Mouse (Mus musculus) CH12.LX (cell line): Measurements from ENCODE around the gene Zfp74. TPM values are rescaled to one million over a fixed set of nuclear protein-coding genes. Genes with fewer than 3 reads are reported as not detected.

Source experiments
- DNase-seq: peaks from one replicate; pipeline ENCODE4 v3.0.0-alpha.2; 2013; ENCODE audit errors: extremely low read depth
- H3K27ac ChIP-seq: 2 replicates; pipeline ENCODE4 v1.5.1; 2012; ENCODE audit warnings: low read depth, mild to moderate bottlenecking, control low read depth, moderate library complexity; ENCODE audit not compliant: insufficient read depth
- H3K27me3 ChIP-seq: replicated peaks from 2 replicates; pipeline ENCODE3; 2012; ENCODE audit warnings: inconsistent platforms
- H3K36me3 ChIP-seq, 2 experiments: replicated peaks in 1 of 2; 2 replicates each; pipeline versions ENCODE3 to v1.6.1; 2012; ENCODE audit warnings: inconsistent platforms in 1 of 2, low read length in 1 of 2, mild to moderate bottlenecking in 1 of 2, mixed read lengths in 1 of 2, moderate library complexity in 1 of 2; ENCODE audit not compliant: control insufficient read depth in 1 of 2, insufficient read depth in 1 of 2
- H3K4me1 ChIP-seq, 2 experiments: 2 replicates each; pipeline ENCODE4 v1.6.1; 2012; ENCODE audit warnings: inconsistent platforms in 1 of 2, moderate library complexity in 1 of 2; ENCODE audit not compliant: insufficient read depth in 2 of 2, control insufficient read depth in 1 of 2
- H3K4me2 ChIP-seq: 2 replicates; pipeline ENCODE4 v1.6.1; 2012; ENCODE audit warnings: low read depth, mild to moderate bottlenecking, control low read depth; ENCODE audit not compliant: poor library complexity, insufficient read depth, severe bottlenecking
- H3K4me3 ChIP-seq, 3 experiments: fragments of 150-350 bp in 1 of 3; sonication (generic) in 1 of 3; replicated peaks in 1 of 3; 2 replicates each; pipeline versions ENCODE3 to v1.5.1; 2011 to 2012; ENCODE audit warnings: low read depth in 2 of 3, low read length in 2 of 3, mild to moderate bottlenecking in 2 of 3, moderate library complexity in 2 of 3, control low read depth in 1 of 3, improper control_type of control experiment in 1 of 3, inconsistent platforms in 1 of 3, mixed read lengths in 1 of 3; ENCODE audit not compliant: poor library complexity in 1 of 3
- H3K79me2 ChIP-seq: replicated peaks from 2 replicates; pipeline ENCODE4 v1.6.1; 2012; ENCODE audit warnings: mild to moderate bottlenecking, moderate library complexity; ENCODE audit not compliant: control insufficient read depth, poor library complexity, insufficient read depth, severe bottlenecking; ENCODE audit errors: extremely low read depth
- H3K9ac ChIP-seq: 2 replicates; pipeline ENCODE4 v1.6.1; 2012; ENCODE audit warnings: low read depth, mild to moderate bottlenecking, control low read depth, moderate library complexity; ENCODE audit not compliant: insufficient read depth
- H3K9me3 ChIP-seq: replicated peaks from 2 replicates; pipeline ENCODE3; 2012; ENCODE audit warnings: low read length, inconsistent platforms, mixed read lengths
- CTCF ChIP-seq, 2 experiments: IDR thresholded peaks in 1 of 2; conservative IDR thresholded peaks in 1 of 2; 2 replicates each; pipeline ENCODE4 v1.5.1; 2011 to 2012; ENCODE audit warnings: low read depth in 2 of 2, low read length in 2 of 2, improper control_type of control experiment in 1 of 2, inconsistent platforms in 1 of 2, mild to moderate bottlenecking in 1 of 2, moderate library complexity in 1 of 2
- EP300 ChIP-seq: IDR thresholded peaks from 2 replicates; pipeline ENCODE4 v1.6.1; 2011; ENCODE audit warnings: low read length, improper control_type of control experiment
- ETS1 ChIP-seq: conservative IDR thresholded peaks from 2 replicates; pipeline ENCODE4 v1.6.1; 2012; ENCODE audit warnings: low read depth, mild to moderate bottlenecking, inconsistent platforms, low read length, improper control_type of control experiment, moderate library complexity
- JUN ChIP-seq: IDR thresholded peaks from 2 replicates; pipeline ENCODE4 v1.6.1; 2011; ENCODE audit warnings: low read depth, mild to moderate bottlenecking, low read length, improper control_type of control experiment, moderate library complexity; ENCODE audit not compliant: insufficient read depth
- KAT2A ChIP-seq: IDR thresholded peaks from 2 replicates; pipeline ENCODE4 v1.6.1; 2012; ENCODE audit warnings: low read length, improper control_type of control experiment, inconsistent platforms; ENCODE audit not compliant: insufficient replicate concordance
- MAFK ChIP-seq: IDR thresholded peaks from 2 replicates; pipeline ENCODE4 v1.6.1; 2011; ENCODE audit warnings: low read length, improper control_type of control experiment; ENCODE audit not compliant: insufficient replicate concordance
- MAX ChIP-seq: IDR thresholded peaks from 2 replicates; pipeline ENCODE4 v1.6.1; 2011; ENCODE audit warnings: low read length, improper control_type of control experiment
- MEF2A ChIP-seq: IDR thresholded peaks from 2 replicates; pipeline ENCODE4 v1.6.1; 2014; ENCODE audit warnings: low read depth, mild to moderate bottlenecking, inconsistent platforms, low read length, improper control_type of control experiment, borderline replicate concordance
- NRF1 ChIP-seq: IDR thresholded peaks from 2 replicates; pipeline ENCODE4 v1.6.1; 2014; ENCODE audit warnings: low read depth, mild to moderate bottlenecking, inconsistent platforms, low read length, improper control_type of control experiment, moderate library complexity
- POLR2AphosphoS2 ChIP-seq: IDR thresholded peaks from 2 replicates; pipeline ENCODE4 v1.6.1; 2011; ENCODE audit warnings: low read depth, low read length, improper control_type of control experiment
- SIN3A ChIP-seq: IDR thresholded peaks from 2 replicates; pipeline ENCODE4 v1.6.1; 2012; ENCODE audit warnings: low read length, improper control_type of control experiment, inconsistent platforms
- TBP ChIP-seq: conservative IDR thresholded peaks from 2 replicates; pipeline ENCODE4 v1.6.1; 2011; ENCODE audit warnings: low read depth, low read length, improper control_type of control experiment
- USF1 ChIP-seq: IDR thresholded peaks from 2 replicates; pipeline ENCODE4 v1.6.1; 2014; ENCODE audit warnings: low read depth, mild to moderate bottlenecking, inconsistent platforms, low read length, improper control_type of control experiment
- ZC3H11A ChIP-seq: IDR thresholded peaks from 2 replicates; pipeline ENCODE4 v1.6.1; 2012; ENCODE audit warnings: low read depth, mild to moderate bottlenecking, inconsistent platforms, low read length, improper control_type of control experiment
- ZMIZ1 ChIP-seq: IDR thresholded peaks from 2 replicates; pipeline ENCODE4 v1.6.1; 2012; ENCODE audit warnings: low read depth, mild to moderate bottlenecking, inconsistent platforms, low read length, improper control_type of control experiment
- dilution Hi-C: fragments of 300-500 bp; cut with MboI; formaldehyde crosslinking; loops from 2 replicates; pipeline ENCODE4 v1.14.3; 2020; ENCODE audit warnings: low sequenced_read_pairs; ENCODE audit not compliant: extremely low pct_unique_long_range_greater_than_20kb, extremely low pct_ligation_motif_present
- in situ Hi-C: fragments of 300-500 bp; cut with MboI; formaldehyde crosslinking; loops from 3 replicates; pipeline ENCODE4 v1.14.3; 2019; ENCODE audit warnings: low sequenced_read_pairs, low pct_ligation_motif_present, low pct_unique_long_range_greater_than_20kb, mixed read lengths
- polyA plus RNA-seq: library from polyadenylated mRNA; unstranded; fragments of >175 nt; gene quantifications from 2 replicates; pipeline ENCODE4 v1.2.1, GENCODE M21; 2012; ENCODE audit warnings: low read depth; ENCODE audit not compliant: insufficient read length
- total RNA-seq, 2 experiments: library from RNA; depleted of rRNA; stranded (reverse); fragments of 300-350 nt in 1 of 2; fragments of >200 nt in 1 of 2; gene quantifications; 2 replicates each; pipeline ENCODE4 v1.2.3; 2012 to 2014

The Zfp74 gene
- total and polyA plus RNA-seq, 3 experiments, result 3.8 to 6.7 (median 4.7) TPM

DNA sequence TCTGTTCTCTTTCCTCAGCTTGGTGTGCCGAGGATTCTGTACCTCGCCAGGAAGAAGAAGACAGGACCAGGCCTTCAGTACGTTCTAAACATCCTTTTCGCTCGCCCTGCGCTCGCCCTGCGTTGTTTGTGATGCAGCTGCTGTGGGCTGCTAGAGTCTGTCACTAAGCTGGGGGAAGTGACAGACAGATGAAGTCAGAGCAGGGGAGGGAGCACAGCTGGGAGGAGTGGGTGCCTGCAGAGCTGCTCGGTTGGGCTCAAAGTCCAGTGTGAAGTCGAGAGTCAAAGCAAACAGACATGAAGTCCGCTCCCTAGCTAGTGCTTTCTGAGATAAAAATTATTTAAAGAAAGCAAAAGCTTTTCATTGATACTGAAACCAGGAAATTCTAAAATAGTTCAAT, 35.1 kb upstream of the Zfp74 start:
- no peak for DNase-seq
- Histone ChIP-seq H3K79me2 (peaks cover 21% of the 10 kb centered on the region), H3K36me3 (peaks cover 44 to 68% of the 10 kb centered on the region in 2 experiments), H3K27me3 (no peaks in the 10 kb centered on the region), H3K4me1 (peaks cover 4 to 21% of the 10 kb centered on the region in 2 experiments; a peak in 2 of 4 replicates), H3K9ac (no peak overlapping the region), H3K27ac (no peak overlapping the region), H3K4me3 (no peak overlapping the region), H3K9me3 (peaks cover 5% of the 10 kb centered on the region), H3K4me2 (no peak overlapping the region)
- TF ChIP-seq MEF2A, result no peak
- no peak for TF ChIP-seq POLR2AphosphoS2
- TF ChIP-seq TBP, result no peak
- no peak for TF ChIP-seq CTCF (conservative IDR thresholded peaks at IDR 0.05 in 1 of 2, IDR thresholded peaks at IDR 0.05 in 1 of 2; ENCODE audit: low read depth in 2 of 2, low read length in 2 of 2)
- TF ChIP-seq KAT2A, result no peak
- TF ChIP-seq SIN3A, result no peak
- TF ChIP-seq USF1, result no peak
- no peak for TF ChIP-seq MAX
- TF ChIP-seq JUN, result no peak
- dilution Hi-C loops, result no loop called here
- in situ Hi-C loops, result no loop called here

DNA sequence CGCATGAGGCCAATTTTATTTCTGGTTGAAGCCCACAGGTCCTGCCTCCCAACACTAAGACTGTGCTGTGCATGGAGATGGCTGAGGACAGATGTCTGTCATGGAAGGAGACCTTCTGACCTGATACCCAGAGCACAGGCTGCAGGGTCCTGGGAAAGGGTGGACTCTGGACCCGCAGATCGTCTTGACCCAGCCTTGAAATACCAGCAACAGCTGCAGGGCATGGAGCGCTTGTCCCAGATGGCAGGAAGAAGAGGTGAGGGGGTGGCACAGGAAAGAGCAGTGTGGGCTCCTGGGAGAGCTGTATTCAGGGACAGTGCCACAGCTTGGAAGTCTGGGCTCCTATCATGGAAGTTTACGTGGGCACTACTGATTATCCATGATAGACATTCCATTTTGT, 33.7 kb upstream of the Zfp74 start:
- H3K9me3 ChIP-seq, result no peaks in the 10 kb centered on the region
- H3K27ac ChIP-seq, result no peak overlapping the region
- no peak for TF ChIP-seq ZMIZ1
- no peak overlapping the region for H3K4me2 ChIP-seq
- DNase-seq, result no peak
- H3K36me3 ChIP-seq, result peaks cover 35 to 55% of the 10 kb centered on the region in 2 experiments
- dilution Hi-C loops, result no loop called here
- H3K4me1 ChIP-seq, result peaks cover 4 to 27% of the 10 kb centered on the region in 2 experiments; a peak in 2 of 4 replicates
- H3K79me2 ChIP-seq, result peaks cover 21% of the 10 kb centered on the region
- H3K9ac ChIP-seq, result no peak overlapping the region
- in situ Hi-C loops, result no loop called here
- H3K27me3 ChIP-seq, result no peaks in the 10 kb centered on the region
- H3K4me3 ChIP-seq, result no peak overlapping the region

DNA sequence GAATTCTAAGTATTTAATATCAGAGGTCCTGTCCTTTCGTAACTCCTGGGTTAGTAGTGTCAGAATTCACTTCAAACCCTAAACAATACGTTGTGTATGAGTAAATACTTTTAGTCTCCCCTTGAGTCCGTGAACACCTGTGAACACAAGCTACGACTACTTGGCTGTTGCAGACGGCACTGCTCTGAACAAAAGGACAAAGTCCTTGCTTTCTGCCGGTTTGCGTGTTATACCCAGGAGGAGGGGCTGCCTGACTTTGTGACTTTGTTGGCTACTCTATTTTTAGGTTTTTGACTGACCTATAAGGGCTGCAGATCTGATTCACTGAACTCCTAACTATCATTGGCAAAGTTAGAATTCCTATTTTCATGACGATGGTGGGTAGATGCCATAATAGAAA, 32.2 kb upstream of the Zfp74 start:
- TF ChIP-seq NRF1 (no peak), MAFK (no peak), ETS1 (no peak), ZMIZ1 (no peak), EP300 (no peak), ZC3H11A (no peak)
- H3K9ac ChIP-seq, result no peak overlapping the region
- no peak for DNase-seq
- dilution Hi-C loops, result no loop called here
- H3K4me1 ChIP-seq, result peaks cover 4 to 27% of the 10 kb centered on the region in 2 experiments; a peak in 2 of 4 replicates
- H3K27ac ChIP-seq, result no peak overlapping the region
- no peaks in the 10 kb centered on the region for H3K9me3 ChIP-seq
- in situ Hi-C loops, result no loop called here
- H3K36me3 ChIP-seq, result peaks cover 26 to 43% of the 10 kb centered on the region in 2 experiments
- no peaks in the 10 kb centered on the region for H3K27me3 ChIP-seq
- peaks cover 21% of the 10 kb centered on the region for H3K79me2 ChIP-seq
- H3K4me2 ChIP-seq, result no peak overlapping the region
- no peak overlapping the region for H3K4me3 ChIP-seq
